Mouse (Mus musculus): ENCODE results near the gene Siglecf.
"Not testable (repeated sequence)": the region's sequence is repeated elsewhere in the genome, so short reads cannot be mapped to it uniquely, and the experiment has no call there.

The Siglecf gene

GRCm38 (mm10) chr7:43351154-43351553, at the start of gene Siglecf:
Gene Siglecf, plus strand, starts transcription at chr7:43351341.
- DNase-seq (ENCODE audit: inconsistent age in 2 of 2, low spot score in 1 of 2), result no peak

GRCm38 (mm10) chr7:43305235-43305634, 45.9 kb upstream of the Siglecf start:
- peak in 1 of 2 experiments; percentile 56 for DNase-seq (ENCODE audit: inconsistent age in 2 of 2, low spot score in 1 of 2)

DNA sequence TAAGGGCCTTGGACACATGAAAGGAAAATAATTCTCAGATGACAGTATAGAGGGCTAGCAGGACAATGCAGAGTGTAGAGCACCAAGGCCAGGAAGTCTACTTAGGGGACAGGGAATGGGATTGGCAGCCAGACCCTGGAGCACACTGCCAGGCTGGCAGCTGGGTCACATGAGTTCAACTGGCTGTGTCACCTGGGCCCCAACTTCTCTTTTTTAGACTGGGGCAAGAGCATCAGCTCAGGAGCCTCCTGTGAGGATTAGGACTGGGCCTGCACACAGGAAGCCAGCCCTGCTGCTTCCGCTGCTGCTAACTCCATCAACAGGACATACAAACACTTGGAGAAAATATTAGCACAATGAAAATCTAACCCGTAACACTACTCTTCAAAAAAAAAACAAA, 42.1 kb upstream of the Siglecf start:
- DNase-seq (ENCODE audit: inconsistent age in 2 of 2, low spot score in 1 of 2), result peak; percentile 23 to 56

DNA sequence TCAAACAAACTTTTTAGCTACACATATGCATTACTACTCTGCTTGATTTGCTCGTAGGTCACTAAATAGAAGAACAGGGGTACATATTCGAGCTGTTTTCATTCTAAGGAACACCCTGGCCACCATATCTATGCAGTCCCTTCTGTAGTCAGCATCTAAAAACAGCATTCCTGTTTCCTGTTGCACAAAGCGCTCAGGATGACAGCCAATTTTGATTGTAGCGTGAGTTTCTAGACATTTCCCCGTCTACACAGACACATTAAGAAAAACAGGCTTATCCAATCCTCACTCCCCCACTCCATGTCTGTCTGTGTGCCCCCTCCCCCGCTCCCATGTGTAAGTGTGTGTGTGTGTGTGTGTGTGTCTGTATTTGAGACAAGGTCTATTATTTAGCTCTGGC, 39.5 kb upstream of the Siglecf start:
- peak in 1 of 2 experiments; percentile 32 for DNase-seq (ENCODE audit: inconsistent age in 2 of 2, low spot score in 1 of 2)

DNA sequence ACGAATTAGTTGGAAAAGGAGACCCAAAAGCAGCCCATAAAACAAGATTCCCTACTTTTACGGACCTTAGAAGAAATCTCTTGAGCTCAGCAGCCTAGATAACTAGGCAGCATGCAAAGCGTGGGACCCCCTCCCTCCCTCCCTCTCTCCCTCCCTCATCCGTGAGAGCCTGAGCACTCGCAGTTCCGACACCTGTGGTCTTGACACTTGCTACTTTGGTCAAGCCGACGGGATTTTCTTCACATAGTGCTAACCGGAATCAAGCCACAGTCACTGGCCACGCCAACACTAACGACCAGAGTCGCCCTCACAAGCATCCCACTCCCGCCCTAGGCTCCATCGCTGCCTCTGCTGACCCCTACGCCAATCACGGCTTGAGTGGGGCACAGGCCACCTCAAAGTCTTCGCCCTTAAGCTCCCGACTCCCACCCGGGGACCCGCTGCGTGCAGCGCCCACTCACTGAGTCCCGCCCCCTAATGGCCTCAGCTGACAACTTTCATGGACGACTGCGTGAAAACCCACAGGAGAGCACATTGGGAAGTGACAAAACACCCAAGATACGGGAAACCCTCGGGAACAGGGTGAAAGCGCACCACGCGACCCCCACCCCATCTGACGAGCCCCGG, 38.6 kb upstream of the Siglecf start:
- DNase-seq (ENCODE audit: inconsistent age in 2 of 2, low spot score in 1 of 2), result no peak

DNA sequence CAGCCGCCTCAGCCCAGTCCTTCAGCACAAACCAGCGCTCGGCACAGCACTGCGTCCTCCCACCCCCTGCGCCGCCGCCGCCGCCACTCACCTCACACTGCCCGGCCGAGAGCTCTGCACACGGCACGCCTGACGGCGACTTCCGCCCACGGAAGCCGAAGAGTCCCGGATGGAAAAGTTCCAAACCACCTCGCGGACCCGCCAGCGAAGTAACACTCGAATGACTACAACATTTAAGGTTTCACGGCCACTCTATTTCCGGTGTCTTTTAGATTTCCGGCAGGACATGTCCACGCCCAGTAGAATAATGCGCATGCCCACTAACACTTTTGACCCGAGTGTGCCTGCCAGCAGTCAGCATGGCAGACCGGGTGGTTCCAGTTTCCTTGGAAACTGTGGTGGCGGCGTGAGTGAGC, 38.1 kb upstream of the Siglecf start, which contains the start of gene Zfp715:
Gene Zfp715, minus strand, starts transcription at position 282 of the 416 bp plus-strand sequence.
- peak; percentile 96 to 98 for DNase-seq (ENCODE audit: inconsistent age in 2 of 2, low spot score in 1 of 2)

GRCm38 (mm10) chr7:43326223-43326780, 24.8 kb upstream of the Siglecf start:
- no peak for DNase-seq (ENCODE audit: inconsistent age in 2 of 2, low spot score in 1 of 2)

GRCm38 (mm10) chr7:43328101-43328500, 23.0 kb upstream of the Siglecf start:
- DNase-seq (ENCODE audit: inconsistent age in 2 of 2, low spot score in 1 of 2), result no peak

DNA sequence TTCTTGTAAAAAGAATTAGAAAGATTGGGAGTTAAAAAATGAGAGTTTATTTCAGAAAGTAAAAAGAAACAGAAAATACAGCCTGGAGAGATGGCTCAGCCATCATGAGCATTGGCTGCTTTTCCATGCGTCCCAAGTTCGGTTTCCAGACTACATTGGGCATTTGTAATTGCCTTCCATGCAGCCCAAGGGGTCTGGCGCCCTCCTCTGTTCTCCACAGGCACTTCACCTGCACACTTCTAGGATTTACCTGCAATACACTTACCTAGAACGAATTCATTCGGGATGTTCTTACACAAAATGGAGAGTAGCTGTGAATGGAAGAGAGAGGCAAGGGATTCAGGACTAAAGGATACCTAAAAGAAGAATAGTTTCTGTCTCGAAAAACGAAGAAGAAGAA, 17.9 kb upstream of the Siglecf start:
- peak; percentile 30 to 61 for DNase-seq (ENCODE audit: inconsistent age in 2 of 2, low spot score in 1 of 2)

- DNase-seq (ENCODE audit: inconsistent age in 2 of 2, low spot score in 1 of 2), result no peak
Observed at GRCm38 (mm10) chr7:43333899-43334298, 17.2 kb upstream of the Siglecf start.

- no peak for DNase-seq (ENCODE audit: inconsistent age in 2 of 2, low spot score in 1 of 2)
Observed at GRCm38 (mm10) chr7:43340771-43341170, 10.4 kb upstream of the Siglecf start.

GRCm38 (mm10) chr7:43343191-43343590, 8.0 kb upstream of the Siglecf start:
- DNase-seq (ENCODE audit: inconsistent age in 2 of 2, low spot score in 1 of 2), result no peak

- no peak for DNase-seq (ENCODE audit: inconsistent age in 2 of 2, low spot score in 1 of 2)
Observed at GRCm38 (mm10) chr7:43344020-43344419, 7.1 kb upstream of the Siglecf start.

- DNase-seq (ENCODE audit: inconsistent age in 2 of 2, low spot score in 1 of 2), result no peak
Observed at GRCm38 (mm10) chr7:43344491-43344890, 6.7 kb upstream of the Siglecf start.

GRCm38 (mm10) chr7:43346148-43346547, 5.0 kb upstream of the Siglecf start:
- DNase-seq (ENCODE audit: inconsistent age in 2 of 2, low spot score in 1 of 2), result no peak

DNA sequence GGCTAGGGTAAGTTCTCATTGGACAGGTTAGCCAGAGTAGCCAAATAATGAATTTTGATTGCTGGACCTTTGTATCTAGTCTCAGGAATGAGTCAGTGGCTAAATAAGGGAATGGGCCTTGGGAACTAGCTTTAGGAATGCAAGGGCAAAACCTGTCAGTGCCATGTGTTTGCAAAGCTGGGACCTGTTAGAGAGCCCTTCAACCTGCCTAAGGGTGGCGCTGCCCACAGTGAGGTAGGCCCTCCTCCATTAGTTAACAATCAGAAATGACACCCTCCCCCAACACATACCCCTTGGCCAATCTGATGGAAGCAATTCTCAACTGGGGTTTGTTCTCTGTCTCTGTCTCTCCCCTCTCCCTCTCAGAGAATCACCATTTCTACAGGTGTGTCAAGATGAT, 4.6 kb upstream of the Siglecf start:
- DNase-seq (ENCODE audit: inconsistent age in 2 of 2, low spot score in 1 of 2), result peak; percentile 50 to 79

DNA sequence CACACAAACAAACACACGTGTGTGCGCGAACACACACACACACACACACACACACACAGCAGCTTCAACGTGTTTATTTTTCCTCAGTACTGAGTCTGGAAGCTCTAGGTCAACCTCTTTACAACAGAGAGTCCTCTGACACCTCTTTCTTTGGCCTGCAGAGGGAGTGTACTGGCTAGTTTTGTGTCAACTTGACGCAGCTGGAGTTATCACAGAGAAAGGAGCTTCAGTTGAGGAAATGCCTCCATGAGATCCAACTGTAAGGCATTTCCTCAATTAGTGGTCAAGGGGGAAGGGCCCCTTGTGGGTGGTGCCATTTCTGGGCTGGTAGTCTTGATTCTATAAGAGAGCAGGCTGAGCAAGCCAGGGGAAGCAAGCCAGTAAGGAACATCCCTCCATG, 1.5 kb upstream of the Siglecf start:
- not testable (repeated sequence) for DNase-seq (ENCODE audit: inconsistent age in 2 of 2, low spot score in 1 of 2)

- DNase-seq (ENCODE audit: inconsistent age in 2 of 2, low spot score in 1 of 2), result no peak
Observed at GRCm38 (mm10) chr7:43353118-43353517, 2.0 kb downstream of the Siglecf start.

GRCm38 (mm10) chr7:43353758-43354157, 2.6 kb downstream of the Siglecf start:
- no peak for DNase-seq (ENCODE audit: inconsistent age in 2 of 2, low spot score in 1 of 2)

DNA sequence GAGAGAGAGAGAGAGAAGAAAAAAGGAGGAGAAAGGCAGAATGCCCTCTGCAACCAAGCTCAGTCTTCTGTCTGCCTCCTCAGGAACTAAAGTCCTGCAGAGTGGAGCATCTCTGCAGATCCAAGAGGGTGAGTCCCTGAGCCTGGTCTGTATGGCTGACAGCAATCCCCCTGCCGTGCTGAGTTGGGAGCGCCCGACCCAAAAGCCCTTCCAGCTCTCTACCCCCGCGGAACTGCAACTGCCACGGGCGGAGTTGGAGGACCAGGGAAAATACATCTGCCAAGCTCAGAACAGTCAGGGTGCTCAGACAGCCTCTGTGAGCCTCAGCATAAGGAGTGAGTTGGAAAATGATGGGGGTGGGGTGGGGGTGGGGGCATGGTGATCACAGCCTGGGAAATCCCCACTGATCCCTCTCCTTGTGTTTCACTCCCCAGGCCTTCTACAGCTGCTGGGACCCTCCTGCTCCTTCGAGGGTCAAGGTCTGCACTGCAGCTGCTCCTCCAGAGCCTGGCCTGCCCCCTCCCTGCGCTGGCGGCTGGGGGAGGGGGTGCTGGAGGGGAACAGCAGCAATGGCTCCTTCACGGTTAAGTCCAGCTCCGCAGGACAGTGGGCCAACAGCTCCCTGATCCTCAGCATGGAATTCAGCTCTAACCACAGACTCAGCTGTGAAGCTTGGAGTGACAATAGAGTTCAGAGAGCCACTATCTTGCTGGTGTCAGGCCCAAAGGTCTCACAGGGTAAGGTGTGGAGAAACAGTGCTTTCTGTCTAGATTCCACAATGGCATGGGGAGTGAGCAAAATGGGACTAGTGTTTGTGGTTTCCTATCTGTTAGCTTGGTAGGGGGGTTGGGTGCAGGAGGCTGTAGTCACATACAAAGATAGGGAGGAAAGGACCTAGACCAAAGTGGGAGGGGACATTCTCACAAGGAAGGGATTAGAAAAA, 4.0 kb downstream of the Siglecf start:
- DNase-seq (ENCODE audit: inconsistent age in 2 of 2, low spot score in 1 of 2), result no peak

DNA sequence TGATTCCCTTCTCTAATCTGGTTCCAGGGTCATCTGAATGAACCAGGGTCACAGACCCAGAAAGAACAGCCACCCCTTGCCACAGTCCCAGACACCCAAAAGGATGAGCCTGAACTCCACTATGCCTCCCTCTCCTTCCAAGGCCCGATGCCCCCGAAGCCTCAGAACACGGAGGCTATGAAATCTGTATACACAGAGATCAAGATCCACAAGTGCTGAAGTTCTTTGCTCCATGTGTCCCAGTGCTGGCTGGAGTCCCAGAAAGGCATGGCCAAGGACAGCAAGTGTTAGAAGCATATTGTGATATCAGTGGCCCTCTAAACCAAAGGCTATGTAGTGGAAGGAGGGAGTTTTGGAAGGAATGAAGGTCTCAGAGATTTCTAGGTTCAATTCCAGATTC, 7.4 kb downstream of the Siglecf start:
- peak; percentile 71 to 89 for DNase-seq (ENCODE audit: inconsistent age in 2 of 2, low spot score in 1 of 2)

DNA sequence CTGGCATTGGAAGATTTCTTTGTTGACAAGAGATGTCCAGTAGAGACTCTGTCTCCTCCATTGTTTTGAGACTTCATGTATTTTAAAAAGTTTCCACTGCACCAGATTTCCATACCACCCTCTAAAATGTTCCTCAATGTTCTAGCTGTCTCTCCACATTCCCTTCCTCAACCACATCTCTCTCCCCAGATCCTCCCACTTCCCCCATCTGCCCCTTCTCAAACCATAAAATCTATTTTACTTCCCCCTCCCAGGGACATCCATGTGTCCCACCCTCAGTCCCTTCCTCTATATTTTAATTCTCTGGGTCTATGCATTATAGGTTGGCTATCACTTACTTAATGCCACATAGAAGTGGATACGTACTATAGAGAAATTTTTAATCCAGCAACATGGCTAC, 10.3 kb downstream of the Siglecf start:
- DNase-seq (ENCODE audit: inconsistent age in 2 of 2, low spot score in 1 of 2), result no peak

All from adrenal gland, adult (tissue).